Mouse (Mus musculus) ovary, postnatal 36 days (tissue): ENCODE data around the gene Pxdn.

Source experiments
- DNase-seq: peaks from one replicate; pipeline ENCODE4 v3.0.0; 2022; ENCODE audit warnings: low spot score, mixed read lengths

Gene Pxdn

DNA sequence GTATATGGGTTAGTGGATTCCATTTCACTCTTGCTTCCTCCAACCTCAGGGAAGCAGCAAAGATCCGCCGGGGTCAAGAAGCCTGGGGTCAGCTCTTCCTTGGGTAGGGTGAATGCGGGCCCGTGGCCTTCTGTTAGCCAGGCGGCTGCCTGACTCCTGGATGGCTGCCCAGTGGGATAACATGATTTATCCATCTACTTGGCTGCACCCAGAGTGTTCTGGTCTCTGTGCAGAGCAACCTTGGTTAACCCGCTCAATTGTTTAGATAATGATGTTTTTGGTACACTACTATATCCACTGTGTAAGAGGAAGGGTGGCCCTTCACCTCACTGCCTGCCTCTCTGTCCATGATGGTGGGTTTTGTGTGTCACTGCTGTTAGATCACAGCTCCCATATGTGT, 14.7 kb downstream of the Pxdn start:
- DNase-seq, result peak; percentile 74

DNA sequence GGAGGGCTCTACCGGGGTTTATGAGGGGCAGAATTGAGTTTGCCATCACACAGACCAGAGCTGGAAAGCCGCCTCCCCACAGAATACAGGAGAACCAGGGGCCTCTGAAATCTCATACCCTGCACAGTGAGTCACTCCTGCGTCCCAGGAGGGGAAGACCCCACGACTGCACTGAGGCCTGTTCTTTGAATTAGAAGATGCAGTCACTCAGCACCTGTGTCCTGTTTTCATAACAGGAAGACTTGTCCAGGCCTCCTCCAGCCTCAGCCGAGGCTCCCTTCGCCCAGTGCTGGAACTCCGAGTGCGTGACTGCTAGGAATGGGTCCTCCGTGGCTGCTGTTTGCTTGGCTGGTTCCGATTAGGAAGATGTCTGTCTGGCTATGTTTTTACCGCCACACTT, 16.6 kb downstream of the Pxdn start:
- no peak for DNase-seq

DNA sequence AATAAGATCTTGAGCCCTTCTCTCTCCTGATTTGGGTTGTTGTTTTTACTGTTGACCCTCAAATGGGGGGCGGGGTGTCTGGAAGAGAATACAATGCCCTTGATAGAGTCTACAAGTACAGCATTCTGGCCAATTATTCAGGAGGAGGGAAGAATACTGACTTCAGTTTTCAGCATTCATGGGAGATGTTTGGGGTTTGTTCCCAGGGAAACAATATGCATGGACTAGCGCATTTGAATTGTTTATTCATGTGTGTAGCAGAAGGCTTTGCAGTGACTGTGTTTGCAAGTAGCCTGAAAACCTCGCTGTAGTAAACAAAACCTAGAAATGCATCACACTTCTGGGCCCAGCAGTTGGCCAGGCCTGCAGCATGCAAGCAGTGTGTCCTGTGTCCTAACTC, 17.1 kb downstream of the Pxdn start:
- DNase-seq, result no peak

DNA sequence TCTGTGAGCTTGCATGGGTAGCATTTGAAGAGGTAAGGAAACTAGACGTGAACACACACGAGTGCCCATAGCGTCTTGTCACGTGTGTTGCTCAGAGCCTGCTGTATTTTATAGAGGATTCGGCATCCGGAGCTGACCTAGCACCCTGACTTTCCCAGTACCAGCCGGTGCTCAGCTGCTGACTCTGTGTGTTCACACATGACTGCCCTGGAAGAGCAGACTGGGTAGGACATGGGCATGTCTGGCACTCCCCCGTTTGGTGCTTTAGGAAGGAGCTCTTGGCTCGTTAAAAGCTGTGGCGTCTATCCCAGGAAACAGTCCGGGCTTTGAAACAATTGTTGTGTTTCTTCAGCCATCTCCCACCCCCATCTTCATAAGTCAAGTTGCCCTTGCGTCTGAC, 19.6 kb downstream of the Pxdn start:
- no peak for DNase-seq

DNA sequence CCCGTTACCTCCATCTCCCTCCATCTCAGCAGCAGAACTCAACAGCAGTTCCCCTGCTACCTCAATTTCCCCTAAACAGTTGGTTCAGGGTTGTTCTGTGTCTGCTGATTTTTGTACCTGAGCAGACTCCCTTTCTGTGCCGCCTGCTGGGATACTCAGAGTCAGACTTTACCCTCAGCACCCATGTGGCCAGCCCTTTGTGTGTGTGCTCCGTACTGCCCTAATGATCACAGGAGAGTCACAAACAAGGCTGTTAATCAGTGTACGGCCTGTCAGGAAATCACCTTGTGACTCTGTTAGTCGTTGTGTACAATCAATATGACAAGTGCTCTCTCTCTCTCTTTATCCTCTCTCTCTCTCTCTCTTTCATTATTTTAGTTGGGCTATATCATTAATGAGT, 21.2 kb downstream of the Pxdn start:
- no peak for DNase-seq

DNA sequence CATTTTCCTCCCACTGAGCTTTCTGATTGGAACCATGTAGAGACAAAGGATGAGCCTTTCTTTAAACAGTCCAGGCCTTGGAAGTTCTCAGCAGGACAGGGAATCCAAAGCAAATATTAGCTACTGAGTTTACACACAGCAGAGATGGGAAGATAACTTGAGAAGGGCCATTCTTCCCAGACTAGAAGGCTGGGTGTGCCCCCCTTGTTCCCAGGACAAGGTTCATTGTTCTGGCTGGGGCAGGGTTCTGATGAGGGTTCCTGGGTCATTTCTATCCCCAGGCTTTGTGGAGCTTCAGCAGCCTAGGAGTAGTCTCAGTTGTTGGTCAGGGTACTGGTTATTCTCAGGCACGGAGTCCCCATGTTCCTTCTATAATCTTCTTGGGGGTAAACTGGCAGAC, 23.6 kb downstream of the Pxdn start:
- DNase-seq, result no peak

DNA sequence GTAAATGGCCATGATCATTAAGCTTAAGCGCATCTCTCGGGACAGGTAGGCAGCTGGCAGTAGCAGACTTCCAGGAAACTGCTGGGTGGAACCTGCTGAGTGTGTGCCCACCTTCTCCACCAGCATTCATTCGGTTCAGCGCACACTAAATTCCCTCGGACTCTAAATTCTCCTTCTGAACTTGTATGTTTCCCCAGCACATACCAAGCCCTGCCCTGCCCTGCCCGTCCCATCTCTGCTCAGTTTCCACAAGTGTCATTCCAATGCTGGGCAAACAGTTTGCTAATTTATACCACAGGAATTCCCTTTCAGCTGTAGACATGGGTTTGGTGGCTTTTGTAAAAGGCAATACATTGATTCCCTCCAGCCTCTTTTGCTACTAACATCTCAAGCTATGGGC, 27.6 kb downstream of the Pxdn start:
- no peak for DNase-seq

DNA sequence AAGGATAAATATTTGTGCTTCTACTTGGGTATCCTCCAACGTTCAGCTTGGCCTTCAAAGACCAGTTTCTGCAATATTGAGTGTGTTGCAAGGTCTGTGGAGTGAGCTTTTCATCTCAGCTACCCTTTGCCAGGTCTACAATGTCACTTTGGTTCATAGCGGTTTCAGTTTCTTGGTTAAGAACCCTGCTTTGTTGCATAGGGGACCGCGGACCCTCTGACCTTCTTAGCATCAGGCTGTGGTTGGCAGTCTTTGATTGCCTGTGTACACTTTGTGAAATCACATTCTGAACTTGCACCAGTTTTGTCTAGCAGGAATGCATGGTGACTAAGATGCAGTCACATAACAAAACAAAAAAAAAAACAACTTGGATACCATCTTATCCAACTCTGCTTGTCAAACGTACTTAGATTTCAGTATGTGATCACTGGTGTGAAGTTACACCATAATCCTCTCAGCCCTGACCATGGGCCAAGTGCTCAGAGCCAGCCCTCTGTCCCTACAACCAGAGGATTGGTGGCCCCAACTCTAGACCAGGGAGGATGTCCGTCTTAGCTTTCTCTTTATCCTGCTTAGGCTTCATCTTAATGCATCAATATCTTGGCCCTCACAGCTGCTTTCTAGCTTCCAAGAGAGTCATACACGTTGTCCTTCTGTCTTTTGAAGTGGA, 34.5 kb downstream of the Pxdn start:
- no peak for DNase-seq

DNA sequence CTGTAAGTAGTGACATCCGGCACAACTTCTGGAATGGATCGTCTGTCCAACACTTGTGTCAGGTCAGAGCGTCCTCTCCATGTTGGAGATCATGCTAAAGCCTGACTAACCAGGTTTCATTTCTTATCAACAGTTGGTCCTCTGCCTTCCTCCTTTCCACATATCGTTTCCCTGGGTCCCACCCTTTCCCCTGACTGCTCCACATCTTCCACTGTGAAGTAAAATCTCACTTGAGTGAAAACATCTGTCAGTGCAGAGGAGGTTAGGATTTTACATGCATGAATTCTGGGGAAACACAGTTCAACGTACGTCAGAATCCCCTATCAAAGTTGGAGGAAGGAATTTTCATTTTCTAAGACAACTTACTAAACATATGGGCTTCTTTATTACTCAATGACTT, 35.1 kb downstream of the Pxdn start:
- DNase-seq, result no peak

DNA sequence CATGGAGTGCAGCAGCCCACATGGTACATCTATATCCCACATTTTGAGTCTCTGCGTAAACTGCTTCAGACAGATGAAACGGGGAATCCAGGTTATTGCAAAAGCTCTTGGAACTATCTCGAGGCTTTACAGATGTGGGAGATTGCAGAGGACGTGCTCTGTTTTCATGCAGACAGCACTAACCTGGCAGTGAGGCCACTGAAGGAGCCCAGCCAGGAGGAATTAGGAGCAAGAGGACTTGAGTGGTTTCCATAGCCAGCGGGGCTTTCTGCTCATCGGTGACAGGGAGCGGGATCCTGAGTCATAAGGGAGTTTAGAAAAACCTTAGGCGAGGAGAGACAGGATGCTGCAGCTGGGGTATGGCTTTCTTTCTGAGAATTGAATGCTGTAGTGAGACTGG, 42.7 kb downstream of the Pxdn start:
- DNase-seq, result no peak

DNA sequence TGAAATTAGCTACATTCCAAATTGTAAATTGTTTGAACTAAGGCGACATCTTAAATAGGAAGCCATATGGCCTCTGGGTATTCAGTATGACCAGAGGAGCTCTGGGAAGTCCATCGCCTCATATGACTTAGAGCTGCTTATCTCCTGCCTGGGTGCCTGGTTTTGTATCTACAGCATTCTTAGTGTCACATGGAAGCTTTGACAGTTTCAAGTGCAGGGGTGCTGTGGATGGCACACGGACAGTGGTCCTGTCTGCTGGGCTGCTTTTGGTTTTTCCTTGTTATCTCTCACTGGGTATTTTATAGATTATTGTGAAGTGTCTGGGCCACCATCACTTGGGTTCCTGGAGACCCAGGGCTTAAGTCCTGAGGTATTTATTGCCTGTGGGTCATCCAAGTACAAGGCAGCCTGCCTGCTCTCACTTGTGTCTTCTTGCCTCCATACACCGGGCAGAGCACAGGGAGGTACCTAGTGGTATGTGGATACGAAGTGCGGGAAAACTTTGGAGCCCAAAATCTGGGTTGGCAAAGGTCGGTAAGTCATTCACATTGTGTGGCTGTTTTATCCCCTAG, 44.4 kb downstream of the Pxdn start:
- DNase-seq, result no peak

DNA sequence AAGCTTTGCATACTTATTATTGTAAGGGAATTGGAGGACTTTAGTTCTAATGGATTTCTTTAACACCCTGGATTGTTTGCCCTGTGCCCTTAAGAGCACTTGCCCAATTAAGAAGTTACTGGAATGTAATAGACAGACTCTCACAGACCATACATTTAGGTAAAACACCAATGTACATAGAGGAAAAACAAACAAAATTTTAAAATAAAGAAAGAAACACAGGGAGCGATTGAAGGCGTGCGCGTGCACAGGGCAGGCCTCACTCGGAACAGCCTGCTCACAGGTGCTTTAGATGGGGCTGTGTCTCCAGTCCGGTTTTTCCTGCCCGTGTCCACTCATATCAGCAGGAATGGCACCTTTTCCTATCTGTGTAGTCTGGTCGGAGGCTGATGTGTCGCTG, 45.8 kb downstream of the Pxdn start:
- DNase-seq, result no peak

DNA sequence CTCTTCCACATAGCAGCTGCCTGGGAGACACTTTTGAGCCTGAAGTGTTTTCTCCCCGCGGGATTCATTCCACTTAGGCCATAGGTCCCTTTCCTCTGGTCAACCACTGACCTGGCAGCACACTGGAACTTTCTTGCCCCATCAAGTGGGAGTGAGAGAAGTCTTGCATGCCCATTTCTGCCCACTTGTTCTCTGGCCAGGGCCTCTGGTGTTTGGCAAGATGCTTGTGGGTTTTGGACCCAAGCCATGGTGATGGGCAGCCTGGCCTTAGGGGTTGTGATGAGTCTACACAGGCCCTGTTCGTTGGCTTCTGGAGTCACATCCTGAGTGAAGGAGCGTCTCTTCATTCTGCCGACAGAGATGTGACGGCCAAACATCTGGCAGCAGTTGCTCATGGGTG, 47.7 kb downstream of the Pxdn start:
- DNase-seq, result peak; percentile 30

DNA sequence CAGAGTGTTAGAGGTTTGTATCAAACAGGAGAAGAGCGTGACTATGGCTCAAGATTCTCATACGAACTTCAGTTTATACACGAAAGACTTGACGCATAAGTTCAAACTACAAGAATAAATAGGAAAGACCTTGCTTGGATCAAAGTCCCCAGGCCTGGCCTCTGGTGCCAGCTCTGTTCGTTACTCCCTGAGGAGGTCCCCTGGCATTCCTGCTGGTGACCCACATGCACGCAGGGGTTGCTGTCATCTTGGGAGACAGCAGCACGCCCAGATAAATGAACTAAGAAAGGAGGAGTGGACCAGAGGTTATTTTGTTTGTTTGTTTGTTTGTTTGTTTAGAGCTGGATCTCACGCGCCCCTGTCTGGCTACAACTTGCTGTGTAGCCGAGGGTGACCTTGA, 48.8 kb downstream of the Pxdn start:
- DNase-seq, result no peak

DNA sequence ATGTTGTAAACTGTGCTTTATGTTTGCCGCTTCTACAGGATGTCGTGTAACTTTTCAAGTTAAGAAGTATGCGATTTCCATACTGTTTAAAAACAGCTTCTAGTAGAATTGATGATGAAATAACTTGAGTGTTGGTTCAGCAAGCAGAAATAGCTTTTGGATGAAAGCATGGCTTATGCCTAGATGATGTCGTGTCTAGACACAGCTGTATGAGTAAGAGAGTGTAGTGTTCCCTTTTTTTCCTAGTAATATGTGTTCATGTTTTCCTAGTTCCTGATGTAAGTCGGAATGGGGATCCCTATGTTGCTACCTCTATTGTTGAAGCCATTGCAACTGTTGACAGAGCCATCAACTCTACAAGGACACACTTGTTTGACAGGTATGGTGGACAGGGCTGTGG, 61.5 kb downstream of the Pxdn start:
- DNase-seq, result no peak

DNA sequence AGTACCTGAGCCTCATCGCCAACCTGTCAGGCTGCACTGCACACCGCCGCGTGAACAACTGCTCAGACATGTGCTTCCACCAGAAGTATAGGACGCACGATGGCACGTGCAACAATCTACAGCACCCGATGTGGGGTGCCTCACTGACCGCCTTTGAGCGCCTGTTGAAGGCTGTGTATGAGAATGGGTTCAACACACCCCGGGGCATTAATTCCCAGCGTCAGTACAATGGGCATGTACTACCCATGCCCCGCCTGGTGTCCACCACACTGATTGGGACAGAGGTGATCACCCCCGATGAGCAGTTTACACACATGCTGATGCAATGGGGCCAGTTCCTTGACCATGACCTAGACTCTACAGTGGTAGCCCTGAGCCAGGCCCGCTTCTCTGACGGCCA, 64.5 kb downstream of the Pxdn start:
- no peak for DNase-seq

DNA sequence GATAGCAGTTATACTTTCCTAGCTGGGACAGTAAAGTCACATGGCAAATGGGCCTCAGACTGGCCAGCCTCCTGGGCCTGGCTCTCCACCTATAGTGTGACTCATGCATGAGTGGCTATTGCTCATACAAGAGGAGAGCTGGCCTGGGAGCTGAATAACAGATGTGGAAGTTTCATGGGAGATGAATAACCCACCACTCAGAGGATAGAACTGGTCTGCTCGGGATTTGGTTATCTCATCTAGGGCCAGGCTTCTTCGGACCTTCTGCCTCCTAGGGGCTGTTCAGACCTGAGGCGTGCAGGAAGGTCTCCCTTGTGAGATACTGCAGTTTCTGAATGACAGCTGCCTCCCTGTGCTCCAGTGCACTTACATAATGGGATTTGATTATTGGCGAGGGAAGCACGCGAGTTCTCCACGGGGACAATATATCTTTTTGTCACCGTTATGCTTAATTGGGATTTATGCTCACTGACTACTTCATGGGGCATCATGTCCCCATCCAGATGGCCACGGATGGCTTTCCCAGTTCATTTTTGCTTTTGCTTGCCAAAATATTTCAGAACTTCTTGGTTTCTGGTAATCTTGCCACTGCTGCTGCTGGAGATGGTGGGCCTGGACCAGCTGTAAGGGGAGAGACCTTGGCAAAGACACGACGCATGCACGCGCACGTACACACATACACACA, 66.4 kb downstream of the Pxdn start:
- DNase-seq, result no peak

DNA sequence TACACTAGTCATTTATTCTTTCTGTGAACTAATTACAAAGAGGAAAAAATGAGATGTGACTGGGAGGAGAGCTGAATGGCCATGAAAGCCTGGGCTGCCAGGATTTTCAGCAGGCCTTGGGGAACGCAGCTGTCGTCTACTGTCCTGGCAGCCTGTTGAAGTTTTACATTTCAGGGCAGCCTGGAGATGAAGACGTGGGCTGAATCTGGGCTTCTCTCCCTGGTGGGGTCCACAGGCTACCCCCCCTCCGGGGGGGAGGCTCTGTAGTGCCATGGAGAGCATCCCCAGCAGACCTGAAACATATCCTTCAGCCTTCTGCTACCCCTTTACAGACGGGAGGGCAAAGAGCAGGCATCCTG, 66.9 kb downstream of the Pxdn start:
- no peak for DNase-seq

DNA sequence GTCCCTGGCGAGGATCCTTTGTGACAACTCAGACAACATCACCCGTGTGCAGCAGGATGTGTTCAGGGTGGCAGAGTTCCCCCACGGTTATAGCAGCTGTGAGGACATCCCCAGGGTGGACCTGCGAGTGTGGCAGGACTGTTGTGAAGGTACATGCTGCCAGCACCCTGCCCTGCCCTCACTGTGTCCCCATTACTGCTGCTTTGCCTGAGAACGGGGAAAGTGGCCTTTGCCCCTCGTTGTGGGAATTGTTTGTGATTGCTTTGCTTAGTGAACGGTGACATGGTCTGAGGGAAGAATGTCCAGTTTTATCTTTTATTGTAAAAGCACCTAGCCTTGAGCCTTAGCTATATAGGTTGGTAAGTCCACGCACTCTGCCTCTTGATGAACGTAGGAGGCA, 69.2 kb downstream of the Pxdn start:
- no peak for DNase-seq

DNA sequence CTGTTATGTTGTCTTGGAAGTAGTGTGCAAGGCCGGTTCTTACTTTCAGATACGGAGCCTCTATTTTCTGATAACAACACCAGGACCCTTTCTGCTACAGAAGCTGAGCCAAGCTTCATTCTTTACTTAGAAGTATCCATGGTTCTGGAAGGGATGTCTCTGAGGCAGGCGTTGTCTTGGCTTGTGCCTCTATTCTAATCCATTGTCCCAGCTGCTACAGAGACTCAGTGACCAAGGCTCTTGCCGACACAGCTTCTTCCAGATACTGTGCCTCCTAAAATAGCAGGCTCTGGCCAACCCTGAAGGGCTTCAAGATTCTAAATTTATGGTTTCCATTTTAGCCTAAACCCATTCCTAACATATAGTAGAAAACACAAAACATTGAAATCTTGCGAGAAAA, 71.3 kb downstream of the Pxdn start:
- DNase-seq, result no peak

DNA sequence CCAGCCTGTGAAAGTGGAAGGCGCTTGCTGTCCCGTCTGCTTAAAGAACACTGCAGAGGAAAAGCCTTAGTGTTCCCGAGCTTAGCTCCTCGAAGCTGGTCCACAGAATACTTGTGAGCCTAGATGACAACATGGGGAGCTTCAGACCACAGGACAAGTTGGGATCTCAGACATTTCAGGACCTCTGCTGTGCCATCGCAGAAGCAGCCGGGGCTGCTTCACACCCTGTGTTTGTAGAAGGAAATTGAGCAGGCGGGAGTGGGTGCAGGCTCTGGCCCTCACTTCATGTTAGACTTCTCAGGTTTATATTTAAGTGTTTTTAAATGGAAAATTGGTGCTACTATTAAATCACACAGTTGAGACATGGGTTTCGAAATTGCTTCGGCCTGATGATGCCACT, 78.1 kb downstream of the Pxdn start:
- no peak for DNase-seq

DNA sequence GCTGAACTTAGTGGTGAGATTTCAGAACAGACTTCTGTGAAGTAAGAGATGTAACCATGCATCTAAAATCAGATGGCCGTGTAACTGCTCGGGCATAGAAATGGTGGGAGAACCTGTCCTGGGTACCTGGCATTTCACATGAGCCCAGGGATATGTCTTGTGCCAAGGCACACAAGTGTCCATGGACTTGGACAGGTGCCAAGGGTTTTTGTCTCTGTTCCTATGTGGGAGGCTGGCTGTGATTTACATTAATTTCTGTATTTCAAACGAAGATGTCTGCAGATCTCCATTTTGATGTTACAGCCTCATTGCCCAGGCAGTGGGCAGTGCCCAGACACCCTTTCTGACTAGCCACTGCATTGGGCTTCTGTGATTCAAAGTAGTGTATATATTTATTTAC, 79.7 kb downstream of the Pxdn start:
- no peak for DNase-seq

DNA sequence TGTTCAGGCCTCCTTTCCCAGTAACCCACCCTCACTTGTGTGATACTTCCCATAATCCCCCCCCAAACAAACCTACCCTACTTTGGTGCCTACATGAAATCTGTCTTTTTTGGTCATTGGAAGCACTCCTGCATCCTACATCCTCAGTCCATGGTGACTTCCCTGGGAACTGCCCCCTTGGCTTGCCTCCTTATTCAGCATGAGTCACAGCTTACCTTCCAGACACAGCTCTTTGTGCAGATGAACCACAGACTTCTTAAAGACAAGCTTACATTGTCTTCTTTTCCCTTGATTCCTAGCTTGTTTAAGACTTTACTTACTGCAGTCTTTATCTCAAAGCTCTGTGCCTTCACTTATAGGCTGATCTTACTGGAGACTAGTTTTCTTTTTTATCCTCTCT, 83.0 kb downstream of the Pxdn start:
- no peak for DNase-seq

DNA sequence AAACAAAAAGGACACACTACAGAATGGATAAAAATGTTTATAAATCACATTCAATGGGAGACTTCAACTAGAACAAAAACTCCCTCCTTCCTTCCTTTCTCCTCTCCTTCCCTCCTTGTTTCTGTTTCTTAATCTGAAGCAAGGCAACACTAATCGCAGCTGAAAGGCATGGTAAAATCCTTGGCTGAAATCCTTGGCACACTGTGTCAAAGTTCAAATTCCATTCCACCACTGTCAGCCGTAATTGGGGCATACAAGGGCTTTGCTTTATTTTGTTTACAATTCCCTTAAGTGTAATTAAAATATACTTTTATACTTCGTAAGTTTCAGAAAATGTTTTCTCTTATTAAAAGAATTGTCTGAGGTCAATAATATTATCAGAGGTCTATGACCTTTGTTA, 86.1 kb downstream of the Pxdn start:
- DNase-seq, result no peak
